Mouse (Mus musculus) adrenal gland, postnatal 36 days (tissue): ENCODE results near the gene Rdh16f1. TPM values are rescaled to one million over a fixed set of nuclear protein-coding genes. Genes with fewer than 3 reads are reported as not detected.
"Not testable (repeated sequence)": the region's sequence is repeated elsewhere in the genome, so short reads cannot be mapped to it uniquely, and the experiment has no call there.

ENCODE experiments used
- DNase-seq, 2 experiments: peaks; one replicate each; pipeline ENCODE4 v3.0.0; 2021; ENCODE audit warnings: mixed read lengths in 1 of 2
- total RNA-seq, 2 experiments: library from RNA; stranded (reverse); gene quantifications; 2 replicates each; pipeline ENCODE4 v1.2.3; 2021

The Rdh16f1 gene
- total RNA-seq, 2 experiments from 2014 or later = 1.2 to 2.3 TPM

DNA sequence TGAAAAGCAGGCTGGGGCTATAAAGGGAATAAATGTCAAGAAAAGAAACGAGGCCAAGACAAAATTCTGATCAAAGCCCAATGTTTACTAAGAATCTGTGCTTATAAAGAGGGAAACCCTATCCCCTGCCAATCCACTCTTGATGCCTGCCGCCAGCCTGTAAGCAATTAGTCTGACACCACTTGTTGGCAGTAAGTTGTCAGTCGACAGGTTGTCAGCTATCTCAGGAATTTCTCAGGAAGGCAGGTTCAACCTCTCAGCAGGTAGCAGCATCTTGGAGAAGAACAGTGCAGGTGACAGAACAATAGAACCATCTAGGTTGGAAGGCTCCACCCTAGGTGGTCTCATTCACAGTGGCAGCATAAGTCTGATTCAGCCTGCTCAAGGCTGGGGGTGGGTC is 69.5 kb downstream of the Rdh16f1 start:
- no peak for DNase-seq

DNA sequence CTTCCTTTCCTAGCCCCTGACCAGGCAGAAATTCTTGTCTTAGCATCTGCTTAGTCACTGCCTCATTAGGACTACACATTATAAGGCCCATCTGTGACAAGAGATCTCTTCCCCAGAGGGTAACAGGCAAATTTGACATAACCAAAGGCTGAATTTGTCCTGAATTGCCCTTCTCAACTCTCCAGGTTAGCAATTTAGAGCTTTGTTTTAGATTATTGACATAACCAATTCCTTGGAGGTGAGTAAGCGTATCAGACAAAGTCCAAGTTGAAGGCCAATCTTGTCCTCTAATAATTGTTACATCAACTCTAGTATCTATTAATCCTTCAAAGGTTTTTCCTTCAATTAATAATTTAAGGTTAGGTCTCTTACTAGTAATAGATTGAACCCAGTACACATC is 74.6 kb downstream of the Rdh16f1 start:
- DNase-seq = not testable (repeated sequence)

DNA sequence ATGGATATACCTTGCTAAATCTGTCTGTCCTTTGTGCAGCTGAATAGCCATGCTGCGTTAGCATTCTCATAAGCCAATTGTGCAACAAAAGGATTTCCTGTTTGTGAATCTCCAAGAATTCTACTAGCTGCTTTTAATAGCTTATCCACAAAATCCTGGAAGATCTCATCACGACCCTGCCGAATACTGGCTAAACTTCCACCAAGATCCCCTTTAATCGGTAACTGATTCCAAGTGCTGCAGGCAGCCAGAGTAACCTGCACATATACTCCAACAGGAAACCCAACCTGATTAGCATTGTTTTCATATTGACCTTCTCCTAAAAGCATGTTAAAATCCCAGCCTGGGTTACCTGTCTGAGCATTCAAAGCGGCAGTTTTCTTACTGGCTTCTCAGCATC is 75.7 kb downstream of the Rdh16f1 start:
- DNase-seq = no peak

DNA sequence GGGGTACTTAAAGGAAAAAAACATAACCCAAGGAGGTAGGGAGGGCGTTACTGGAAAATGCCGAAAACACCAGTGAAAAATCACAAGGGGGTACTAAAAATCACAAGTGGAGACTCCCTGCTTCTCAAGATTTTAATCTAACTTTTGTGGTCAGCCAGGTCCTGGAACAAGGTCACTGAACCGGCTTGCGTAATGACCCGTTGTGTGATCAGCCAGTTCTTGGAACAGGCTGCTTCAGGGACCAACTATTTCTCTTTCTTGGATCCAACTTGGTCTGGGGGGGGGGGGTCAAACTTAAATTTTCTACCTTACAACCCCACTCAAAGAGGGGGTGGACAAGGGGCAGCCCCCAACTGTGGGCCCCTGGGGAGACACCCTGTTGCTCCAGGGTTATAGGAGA is 78.2 kb downstream of the Rdh16f1 start:
- peak; percentile 56 to 59 for DNase-seq

DNA sequence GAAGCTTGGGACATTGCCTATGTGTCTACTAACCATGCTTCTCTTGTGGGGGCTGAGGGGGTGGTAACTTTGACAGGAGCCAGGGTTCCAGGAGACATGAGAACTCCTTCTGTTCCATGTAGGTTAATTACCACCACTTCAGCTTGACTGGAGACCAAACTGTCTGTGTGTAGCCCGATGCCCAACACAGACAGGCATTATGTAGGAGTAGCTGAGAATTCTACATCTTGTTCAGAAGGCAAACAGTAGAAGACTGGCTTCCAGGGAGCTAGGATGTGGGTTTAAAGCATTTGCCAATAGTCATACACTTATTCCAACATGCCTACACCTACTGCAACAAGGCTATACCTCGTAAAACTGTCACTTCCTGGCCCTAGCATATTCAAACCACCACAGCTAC is 79.0 kb downstream of the Rdh16f1 start:
- DNase-seq = no peak

DNA sequence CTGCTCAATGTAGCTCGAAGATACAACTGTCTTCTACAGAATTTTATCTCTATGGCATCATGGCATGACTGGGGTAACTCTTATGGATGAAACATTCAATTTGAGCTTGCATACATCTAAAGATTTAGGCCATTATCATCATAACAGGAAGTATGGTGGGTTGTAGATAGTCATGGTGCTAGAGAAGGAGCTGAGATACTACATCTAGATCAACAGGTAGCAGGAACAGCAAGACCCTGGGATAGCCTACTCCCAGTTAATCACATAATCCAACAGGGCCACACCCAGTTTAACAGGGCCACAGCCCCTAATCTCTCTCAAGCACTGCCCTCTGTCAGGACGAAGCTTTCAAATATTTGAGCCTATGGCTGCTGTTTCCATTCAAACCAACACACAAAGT is 81.2 kb downstream of the Rdh16f1 start:
- DNase-seq = no peak

Other genes starting within 250 kb of the Rdh16f1 start
- 10 to 100 TPM; 29.7 to 45.6 TPM for gene Ndufa4l2, start 244.8 kb upstream of the Rdh16f1 start, total RNA-seq
- gene Shmt2, start 237.3 kb upstream of the Rdh16f1 start, total RNA-seq = 10 to 100 TPM; 46.8 to 47.1 TPM
- 1 to 10 TPM; 5.0 to 6.3 TPM for gene Nxph4, start 225.2 kb upstream of the Rdh16f1 start, total RNA-seq
- gene Lrp1, start 138.6 kb upstream of the Rdh16f1 start, total RNA-seq = 100 to 1,000 TPM; 192 to 251 TPM
- 10 to 100 TPM; 93.2 to 99.8 TPM for gene Stat6, start 116.8 kb upstream of the Rdh16f1 start, total RNA-seq
- gene Nemp1, start 92.9 kb upstream of the Rdh16f1 start, total RNA-seq = 1 to 10 TPM; 6.5 to 7.3 TPM
- 10 to 100 TPM; 19.7 to 32.0 TPM for gene Nab2, start 91.2 kb upstream of the Rdh16f1 start, total RNA-seq
- 10 to 100 TPM in 1 of 2 experiments, under 1 TPM in 1; 0.95 to 13.8 TPM for gene Myo1a, start 54.6 kb upstream of the Rdh16f1 start, total RNA-seq
- gene Tac2, start 35.3 kb upstream of the Rdh16f1 start, total RNA-seq = under 1 TPM in 1 of 2 experiments, not detected in 1; 0.43 TPM
- gene Zbtb39, start 20.2 kb upstream of the Rdh16f1 start, total RNA-seq = 10 to 100 TPM; 10.2 to 12.7 TPM
- 10 to 100 TPM in 1 of 2 experiments, 1 to 10 TPM in 1; 7.3 to 10.9 TPM for gene Gpr182, start 8.1 kb upstream of the Rdh16f1 start, total RNA-seq
- 1 to 10 TPM in 1 of 2 experiments, under 1 TPM in 1; 0.63 to 1.2 TPM for gene Rdh1, start 66 bp upstream of the Rdh16f1 start, total RNA-seq
- under 1 TPM in 1 of 2 experiments, not detected in 1; 0.36 TPM for gene Rdh9, start 16.6 kb downstream of the Rdh16f1 start, total RNA-seq
- gene Rdh16, start 41.4 kb downstream of the Rdh16f1 start, total RNA-seq = under 1 TPM; 0.43 to 0.53 TPM
- under 1 TPM in 1 of 2 experiments, not detected in 1; 0.23 TPM for gene Rdh19, start 90.1 kb downstream of the Rdh16f1 start, total RNA-seq
- gene Rdh16f2, start 106.7 kb downstream of the Rdh16f1 start, total RNA-seq = not detected
- under 1 TPM in 1 of 2 experiments, not detected in 1; 0.40 TPM for gene Rdh7, start 129.0 kb downstream of the Rdh16f1 start, total RNA-seq
- under 1 TPM; 0.56 to 0.76 TPM for gene Sdr9c7, start 138.7 kb downstream of the Rdh16f1 start, total RNA-seq
- under 1 TPM in 1 of 2 experiments, not detected in 1; 0.23 TPM for gene Hsd17b6, start 247.8 kb downstream of the Rdh16f1 start, total RNA-seq